Mouse (Mus musculus) small intestine, adult 2 months (tissue): ENCODE data around the gene Kcnj5.
A peak's percentile ranks its signal among the peaks of the same experiment; 100 is the strongest.

Source experiments
- CTCF ChIP-seq: fragments of 200-500 bp; IDR thresholded peaks from 2 replicates; pipeline ENCODE4 v1.5.1; 2012; ENCODE audit warnings: low read depth, mild to moderate bottlenecking, control low read depth, inconsistent platforms, low read length, moderate library complexity, mixed read lengths; ENCODE audit not compliant: insufficient replicate concordance, insufficient read length; ENCODE audit errors: extremely low read depth
- POLR2A ChIP-seq: fragments of 200-500 bp; IDR thresholded peaks from 2 replicates; pipeline ENCODE4 v1.6.1; 2012; ENCODE audit warnings: low read depth, mild to moderate bottlenecking, control low read depth, inconsistent platforms, low read length, moderate library complexity

- peak; percentile 59; the same call in 1 of the 2 replicates for TF ChIP-seq CTCF
- TF ChIP-seq POLR2A: no peak
These were observed 44.0 kb upstream of the Kcnj5 start for GRCm38 (mm10) chr9:32388120-32388519.
